17 mouse cellular contexts compared by ENCODE assay signal in genomic region chr6:22378462-22378861, GRCm38 (mm10). TPM values are rescaled to one million over a fixed set of nuclear protein-coding genes. Genes with fewer than 3 reads are reported as not detected.
DNase-seq lines count a peak whose midpoint lies in the region; ATAC-seq and TF ChIP-seq lines count a peak whose summit lies in the region.
"Had no signal": no experiment of that assay in that cellular context is flagged by ENCODE, and none has a peak within 500 bp of the region (broad histone marks: within the 10 kb centered on the region; RNA-seq: fewer than 3 reads in every experiment).

No protein-coding gene starts in this region.

- peak; percentile 88 for DNase-seq in 3T3-L1 (ENCODE audit: low read depth, low spot score)
- DNase-seq in CD4-positive, CD25-positive, alpha-beta regulatory T cell, adult 2 months (ENCODE audit: low read depth, low spot score) = peak; percentile 48
- peak; percentile 22 for DNase-seq in brain, adult 2 months (ENCODE audit: low read depth, low spot score)
- DNase-seq in layer of hippocampus, postnatal 25 days (ENCODE audit: extremely low spot score in 1 of 2, low spot score in 1 of 2) = no peak
- DNase-seq in forebrain, embryonic 11.5 days (ENCODE audit: low spot score) = no peak
- DNase-seq in thymus, postnatal 25 days = no peak
- no peak for DNase-seq in testis, postnatal 10 days (ENCODE audit: low spot score)
- DNase-seq: adrenal gland, adult 8-10 months; cerebellum, adult 8-10 months; kidney, postnatal 10 days; right cerebral cortex, postnatal 14 days had no signal

- ATAC-seq in intestine, postnatal 0 days = peak; percentile 45; the same call in 1 of the 2 replicates
- no peak for ATAC-seq in forebrain, embryonic 11.5 days (replicated peaks; ENCODE audit: low FRiP score)

- TF ChIP-seq CTCF in intestine, postnatal 0 days (IDR thresholded peaks at IDR 0.05; ENCODE audit: low read depth) = no peak

- H3K27ac ChIP-seq in intestine, postnatal 0 days (ENCODE audit: low read depth, low read length) = no peak overlapping the region
- no peak overlapping the region for H3K27ac ChIP-seq in forebrain, embryonic 11.5 days (ENCODE audit: low read depth, low read length)
- H3K27ac ChIP-seq: embryonic facial prominence, embryonic 12.5 days; hindbrain, embryonic 10.5 days; limb, embryonic 12.5 days; liver, embryonic 14.5 days; neural tube, embryonic 12.5 days had no signal

- no peak overlapping the region for H3K9ac ChIP-seq in intestine, postnatal 0 days (ENCODE audit: low read depth, low read length)
- H3K9ac ChIP-seq in forebrain, embryonic 11.5 days (ENCODE audit: low read length) = no peak overlapping the region
- H3K9ac ChIP-seq: embryonic facial prominence, embryonic 12.5 days; limb, embryonic 12.5 days; liver, embryonic 14.5 days; neural tube, embryonic 12.5 days had no signal

- H3K4me3 ChIP-seq in intestine, postnatal 0 days (ENCODE audit: low read depth, low read length) = no peak overlapping the region
- no peak overlapping the region for H3K4me3 ChIP-seq in forebrain, embryonic 11.5 days (ENCODE audit: low read depth, low read length)
- H3K4me3 ChIP-seq: embryonic facial prominence, embryonic 12.5 days; hindbrain, embryonic 10.5 days; limb, embryonic 12.5 days; neural tube, embryonic 12.5 days had no signal

- no peaks in the 10 kb centered on the region for H3K4me1 ChIP-seq in intestine, postnatal 0 days (replicated peaks; ENCODE audit: control insufficient read depth, insufficient read depth, low read length)
- H3K4me1 ChIP-seq in forebrain, embryonic 11.5 days (replicated peaks; ENCODE audit: control insufficient read depth, insufficient read depth, low read length) = no peaks in the 10 kb centered on the region
- H3K4me1 ChIP-seq: embryonic facial prominence, embryonic 12.5 days; hindbrain, embryonic 10.5 days; limb, embryonic 12.5 days; neural tube, embryonic 12.5 days had no signal

- H3K9me3 ChIP-seq in intestine, postnatal 0 days (ENCODE audit: control insufficient read depth) = no peaks in the 10 kb centered on the region
- no peaks in the 10 kb centered on the region for H3K9me3 ChIP-seq in forebrain, embryonic 11.5 days (ENCODE audit: control insufficient read depth, low read length)
- H3K9me3 ChIP-seq: embryonic facial prominence, embryonic 12.5 days; hindbrain, embryonic 10.5 days; limb, embryonic 12.5 days; neural tube, embryonic 12.5 days had no signal

- no peaks in the 10 kb centered on the region for H3K36me3 ChIP-seq in intestine, postnatal 0 days (ENCODE audit: control insufficient read depth, insufficient read depth)
- H3K36me3 ChIP-seq in forebrain, embryonic 11.5 days (ENCODE audit: control insufficient read depth, insufficient read depth, low read length) = no peaks in the 10 kb centered on the region
- H3K36me3 ChIP-seq: embryonic facial prominence, embryonic 12.5 days; hindbrain, embryonic 10.5 days; limb, embryonic 12.5 days; neural tube, embryonic 12.5 days had no signal

- H3K4me2 ChIP-seq in intestine, postnatal 0 days (replicated peaks; ENCODE audit: low read depth) = no peak overlapping the region
- H3K4me2 ChIP-seq in forebrain, embryonic 11.5 days (ENCODE audit: low read depth, low read length, severe bottlenecking) = no peak overlapping the region
- H3K4me2 ChIP-seq: embryonic facial prominence, embryonic 12.5 days; limb, embryonic 12.5 days; neural tube, embryonic 12.5 days had no signal

- no peaks in the 10 kb centered on the region for H3K27me3 ChIP-seq in intestine, postnatal 0 days (replicated peaks; ENCODE audit: control insufficient read depth, insufficient read depth, low read length)
- no peaks in the 10 kb centered on the region for H3K27me3 ChIP-seq in forebrain, embryonic 11.5 days (ENCODE audit: control insufficient read depth, insufficient read depth, low read length)
- H3K27me3 ChIP-seq: embryonic facial prominence, embryonic 12.5 days; limb, embryonic 12.5 days; neural tube, embryonic 12.5 days had no signal

- 24% methylated on average over 5 of the region's 5 CpGs for WGBS in intestine, postnatal 0 days
- 80% methylated on average over 5 of the region's 5 CpGs for WGBS in forebrain, embryonic 11.5 days

RNA-seq across cellular contexts. Expression of gene Fam3c, which starts 22.4 kb away (rescaled TPM):
- 58.7 and 59.9 TPM in 2 replicates for polyA plus RNA-seq in intestine, postnatal 0 days (2015; fragmentation: Nextera tagmentation; extraction: Ambion mirVana)
- total RNA-seq in layer of hippocampus, postnatal 25 days (2021) = 10 to 100 TPM; 61.4 to 67.7 TPM
- 34.2 and 35.1 TPM in 2 replicates for polyA plus RNA-seq in forebrain, embryonic 11.5 days (2014; fragmentation: Nextera tagmentation; extraction: Ambion mirVana)

Comparison
In these comparisons a context has a peak if more than half of its experiments do, and no peak if none do; other contexts are left out.
1. DNase-seq: peak in 3T3-L1 (single experiment), CD4-positive, CD25-positive, alpha-beta regulatory T cell, adult 2 months (single experiment) and brain, adult 2 months (single experiment); none in layer of hippocampus, postnatal 25 days (0 of 2), forebrain, embryonic 11.5 days (single experiment), thymus, postnatal 25 days (single experiment) and testis, postnatal 10 days (single experiment).